Mouse (Mus musculus) limb, embryonic 15.5 days (tissue): ENCODE measurements around the gene Pigh. TPM values are rescaled to one million over a fixed set of nuclear protein-coding genes. Genes with fewer than 3 reads are reported as not detected.

ENCODE experiments used
- ATAC-seq: fragments of 200-750 bp; cut with Nextera tagmentation; 2 replicates; pipeline ENCODE4 v1.8.0; 2017; ENCODE audit warnings: low read depth, moderate TSS enrichment; ENCODE audit not compliant: insufficient number of reproducible peaks, low FRiP score, low TSS enrichment
- H3K27ac ChIP-seq: fragments of 300-500 bp; sonication (generic); 2 replicates; pipeline ENCODE4 v1.5.1; 2015; ENCODE audit warnings: moderate library complexity, mild to moderate bottlenecking, inconsistent platforms
- H3K27me3 ChIP-seq: fragments of 300-500 bp; sonication (generic); 2 replicates; pipeline ENCODE4 v1.6.1; 2015; ENCODE audit warnings: inconsistent platforms
- H3K36me3 ChIP-seq: fragments of 300-500 bp; sonication (generic); 2 replicates; pipeline ENCODE4 v1.6.1; 2015; ENCODE audit warnings: inconsistent platforms
- H3K4me1 ChIP-seq: fragments of 300-500 bp; sonication (generic); 2 replicates; pipeline ENCODE4 v1.6.1; 2015; ENCODE audit warnings: inconsistent platforms
- H3K4me2 ChIP-seq: fragments of 300-500 bp; sonication (generic); 2 replicates; pipeline ENCODE4 v1.6.1; 2015; ENCODE audit warnings: mild to moderate bottlenecking, inconsistent platforms
- H3K4me3 ChIP-seq: fragments of 300-500 bp; sonication (generic); 2 replicates; pipeline ENCODE4 v1.5.1; 2015; ENCODE audit warnings: mild to moderate bottlenecking, inconsistent platforms
- H3K9ac ChIP-seq: fragments of 300-500 bp; sonication (generic); 2 replicates; pipeline ENCODE4 v1.6.1; 2015; ENCODE audit warnings: inconsistent platforms
- H3K9me3 ChIP-seq: fragments of 300-500 bp; sonication (generic); 2 replicates; pipeline ENCODE4 v1.6.1; 2016; ENCODE audit warnings: inconsistent platforms
- WGBS: fragments of 180-500 bp; shearing (Covaris S2); methylation state at CpG from one replicate; pipeline ENCODE4 v1.1.7; 2015; 5-methylcytosine and 5-hydroxymethylcytosine counted together
- polyA plus RNA-seq: library from polyadenylated mRNA; unstranded; fragments of >200 nt; fragmentation: Nextera tagmentation; extraction: Ambion mirVana; gene quantifications from 2 replicates; pipeline ENCODE4 v1.2.1, GENCODE M21; 2015

Pigh gene
- polyA plus RNA-seq, 1 experiment from 2014 or later, result 36.1 TPM

DNA sequence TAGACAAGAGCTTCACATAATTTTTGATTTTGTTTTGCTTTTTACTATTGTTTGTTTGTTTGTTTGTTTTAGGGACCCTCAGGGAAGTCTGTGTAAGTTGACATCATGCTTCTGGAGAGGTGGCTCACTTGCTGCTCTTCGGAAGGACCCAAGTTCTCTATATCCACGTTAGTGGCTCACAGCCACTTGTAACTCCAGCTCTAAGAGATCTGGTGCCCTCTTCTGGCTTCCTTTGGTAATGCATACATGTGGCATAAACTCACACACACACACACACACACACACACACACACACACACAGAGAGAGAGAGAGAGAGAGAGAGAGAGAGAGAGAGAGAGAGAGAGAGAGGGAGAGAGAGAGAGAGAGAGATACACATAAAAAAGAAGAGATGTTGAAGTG lies 15.1 kb upstream of the Pigh start:
- Histone ChIP-seq H3K4me1 (no peaks in the 10 kb centered on the region), H3K27me3 (no peaks in the 10 kb centered on the region), H3K4me3 (no peak overlapping the region), H3K9me3 (no peaks in the 10 kb centered on the region; the same call in 1 of the 2 replicates), H3K36me3 (no peaks in the 10 kb centered on the region), H3K27ac (no peak overlapping the region), H3K4me2 (no peak overlapping the region), H3K9ac (no peak overlapping the region)
- ATAC-seq, result no peak
- 70% methylated on average over 2 of the region's 2 CpGs for WGBS

DNA sequence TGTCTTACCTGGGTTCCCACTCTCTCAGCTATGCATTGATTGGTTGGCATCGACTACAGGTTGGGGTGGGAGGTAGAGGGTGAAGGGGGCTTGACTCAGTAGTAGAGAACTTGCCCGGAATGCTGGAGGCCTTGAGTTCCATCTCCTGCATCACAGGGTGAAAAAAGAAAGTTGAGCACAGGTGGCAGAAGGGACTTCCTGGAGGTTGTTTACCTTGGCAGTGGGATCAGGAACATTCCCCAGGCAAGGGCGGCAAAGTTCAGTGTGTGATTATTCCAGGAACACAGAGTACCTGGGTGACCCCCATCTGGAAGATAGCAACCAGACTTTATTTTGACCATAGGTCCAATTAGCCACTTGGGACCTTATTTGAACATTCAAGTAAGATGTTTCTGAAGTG lies 14.3 kb upstream of the Pigh start:
- H3K4me2 ChIP-seq, result no peak overlapping the region
- no peaks in the 10 kb centered on the region; the same call in 1 of the 2 replicates for H3K9me3 ChIP-seq
- no peak for ATAC-seq
- no peaks in the 10 kb centered on the region for H3K27me3 ChIP-seq
- H3K9ac ChIP-seq, result no peak overlapping the region
- H3K4me1 ChIP-seq, result no peaks in the 10 kb centered on the region
- H3K36me3 ChIP-seq, result no peaks in the 10 kb centered on the region
- no peak overlapping the region for H3K27ac ChIP-seq
- 70% methylated on average over 3 of the region's 3 CpGs for WGBS
- H3K4me3 ChIP-seq, result no peak overlapping the region

DNA sequence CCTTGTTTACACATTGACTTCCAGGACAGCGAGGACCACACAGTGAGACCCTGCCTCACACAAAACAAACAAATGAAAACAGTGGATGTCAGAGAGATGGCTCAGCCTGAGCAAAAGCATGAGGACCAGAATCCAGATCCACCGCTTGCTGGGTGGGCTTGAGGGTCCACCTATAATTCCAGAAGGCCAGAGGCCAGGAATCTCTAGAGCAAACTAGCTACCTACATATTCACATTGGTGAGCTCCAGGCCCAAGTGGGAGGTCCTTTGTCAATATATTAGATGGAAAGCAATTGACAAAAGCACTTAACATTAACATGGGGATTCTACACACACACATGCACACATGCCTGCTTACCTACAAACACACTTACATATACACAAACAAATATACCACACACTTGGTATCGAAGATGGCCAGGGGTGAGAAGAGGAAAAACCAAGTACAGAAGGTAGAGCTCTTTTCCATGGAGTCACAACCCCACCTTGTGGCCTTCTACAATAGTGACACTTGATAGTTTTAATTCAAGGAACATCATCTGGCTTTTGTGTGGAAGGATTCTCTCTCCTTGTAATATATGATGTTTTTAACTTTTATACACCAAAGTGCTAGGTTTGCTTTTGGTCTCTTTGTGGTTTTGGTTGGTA lies 7.8 kb upstream of the Pigh start:
- H3K27me3 ChIP-seq, result no peaks in the 10 kb centered on the region

DNA sequence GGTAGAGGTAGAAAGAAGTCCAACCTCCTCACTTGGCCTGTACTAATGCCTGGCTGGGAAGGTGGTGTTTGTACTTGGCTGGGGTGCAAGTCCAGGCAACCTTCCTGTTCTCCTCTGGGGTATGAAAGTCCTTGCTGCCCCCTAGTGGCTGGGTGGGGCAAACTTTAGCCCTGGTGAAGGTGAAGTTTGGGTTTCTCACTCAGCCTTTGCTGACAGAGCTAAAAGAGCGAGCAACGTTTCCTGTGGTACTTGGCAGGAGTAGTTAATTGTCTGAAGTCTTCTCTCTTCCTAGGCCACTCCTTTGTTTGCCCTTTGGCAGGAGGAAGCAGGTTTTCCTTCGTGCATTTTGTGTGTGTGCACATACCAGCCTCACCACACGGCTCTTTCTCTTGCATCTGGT lies 3.1 kb upstream of the Pigh start:
- Histone ChIP-seq H3K27ac (no peak overlapping the region), H3K4me1 (0 out of 2 replicates have a peak, but pooled peaks cover 3% of the 10 kb centered on the region), H3K4me3 (no peak overlapping the region), H3K9ac (no peak overlapping the region), H3K36me3 (no peaks in the 10 kb centered on the region), H3K4me2 (no peak overlapping the region), H3K9me3 (no peaks in the 10 kb centered on the region), H3K27me3 (no peaks in the 10 kb centered on the region)
- ATAC-seq, result no peak
- WGBS, result 47% methylated on average over 4 of the region's 4 CpGs

More for the DNA sequence above, 7.8 kb upstream of the Pigh start:
- Histone ChIP-seq H3K9me3 (no peaks in the 10 kb centered on the region), H3K4me3 (no peak overlapping the region), H3K4me2 (no peak overlapping the region), H3K4me1 (no peaks in the 10 kb centered on the region), H3K27ac (no peak overlapping the region), H3K36me3 (no peaks in the 10 kb centered on the region), H3K9ac (no peak overlapping the region)
- no peak for ATAC-seq
- WGBS, result 64% methylated on average over 3 of the region's 3 CpGs

DNA sequence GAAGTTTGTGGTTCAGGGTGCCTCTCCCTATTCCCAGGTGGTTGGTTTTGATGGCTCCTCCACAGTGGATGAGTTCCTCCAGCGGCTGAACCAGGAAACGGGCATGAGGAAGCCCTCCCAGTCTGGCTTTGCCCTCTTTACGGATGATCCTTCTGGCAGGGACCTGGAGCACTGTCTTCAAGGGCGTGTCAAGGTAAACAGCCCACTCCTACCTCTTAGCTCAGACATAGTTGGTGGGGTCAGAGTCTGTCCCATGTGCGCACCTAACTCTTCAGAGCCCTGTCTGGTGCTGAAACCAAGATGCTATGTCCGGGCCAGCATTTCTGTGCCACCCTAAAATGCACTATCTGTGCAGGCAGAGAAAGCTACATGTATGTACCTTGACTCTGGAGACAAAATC lies 16.1 kb downstream of the Pigh start:
- no peaks in the 10 kb centered on the region for H3K9me3 ChIP-seq
- no peak overlapping the region for H3K27ac ChIP-seq
- WGBS, result 88% methylated on average over 6 of the region's 6 CpGs
- H3K4me3 ChIP-seq, result no peak overlapping the region
- H3K9ac ChIP-seq, result no peak overlapping the region
- H3K36me3 ChIP-seq, result peaks cover 71% of the 10 kb centered on the region
- ATAC-seq, result no peak
- no peaks in the 10 kb centered on the region for H3K4me1 ChIP-seq
- H3K4me2 ChIP-seq, result no peak overlapping the region
- H3K27me3 ChIP-seq, result no peaks in the 10 kb centered on the region

DNA sequence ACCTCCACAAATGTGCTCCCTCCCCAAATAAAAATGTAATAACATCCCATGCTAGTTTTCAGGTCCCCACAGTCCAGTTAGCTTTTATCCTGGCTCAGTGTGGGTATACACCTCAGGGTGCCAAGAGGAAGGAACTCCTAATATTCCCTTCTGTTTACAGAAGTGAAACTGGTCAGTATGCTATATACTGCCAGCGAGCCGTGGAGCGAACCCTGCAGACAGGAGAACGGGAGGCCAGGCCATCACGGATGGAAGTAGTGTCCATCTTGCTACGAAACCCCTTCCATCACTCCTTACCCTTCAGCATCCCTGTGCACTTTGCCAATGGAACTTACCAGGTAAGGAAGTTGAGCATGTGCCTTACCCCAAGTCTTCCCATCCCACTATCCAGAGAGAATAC lies 16.9 kb downstream of the Pigh start:
- Histone ChIP-seq H3K4me2 (no peak overlapping the region), H3K27ac (no peak overlapping the region), H3K36me3 (peaks cover 63% of the 10 kb centered on the region), H3K27me3 (no peaks in the 10 kb centered on the region), H3K9ac (no peak overlapping the region), H3K4me3 (no peak overlapping the region), H3K4me1 (no peaks in the 10 kb centered on the region), H3K9me3 (no peaks in the 10 kb centered on the region)
- ATAC-seq, result no peak
- 90% methylated on average over 6 of the region's 6 CpGs for WGBS

DNA sequence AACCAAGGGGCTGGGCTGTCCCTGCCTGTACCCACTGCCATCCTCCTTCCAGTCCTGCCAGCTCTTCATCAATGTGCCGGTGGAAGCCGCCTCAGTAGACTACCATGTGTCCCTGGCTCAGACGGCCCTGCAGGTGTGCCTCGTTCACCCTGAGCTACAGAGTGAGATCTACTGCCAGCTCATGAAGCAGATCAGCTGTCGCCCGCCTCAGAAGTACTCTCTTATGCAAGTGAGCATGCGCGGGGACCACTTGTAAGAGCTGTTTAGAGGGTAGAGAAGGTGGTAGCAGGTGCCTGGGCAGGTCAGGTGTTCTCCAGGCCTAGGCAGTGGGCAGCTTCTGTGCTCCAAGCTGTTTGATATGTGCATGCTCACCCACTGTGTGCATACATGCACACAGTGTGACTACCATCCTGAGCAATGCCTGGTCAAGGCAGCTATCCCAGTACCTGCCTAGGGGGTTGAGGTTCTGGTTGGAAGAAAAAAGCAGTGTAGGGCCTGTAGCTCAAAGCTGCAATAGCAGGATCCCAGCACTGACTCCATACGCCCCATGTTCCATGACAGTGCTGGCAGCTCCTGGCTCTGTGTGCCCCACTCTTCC lies 18.6 kb downstream of the Pigh start:
- H3K27ac ChIP-seq, result no peak overlapping the region
- no peak for ATAC-seq
- H3K9me3 ChIP-seq, result no peaks in the 10 kb centered on the region
- no peaks in the 10 kb centered on the region for H3K27me3 ChIP-seq
- H3K4me1 ChIP-seq, result no peaks in the 10 kb centered on the region
- no peak overlapping the region for H3K9ac ChIP-seq
- no peak overlapping the region for H3K4me2 ChIP-seq
- no peak overlapping the region for H3K4me3 ChIP-seq
- WGBS, result 84% methylated on average over 9 of the region's 9 CpGs
- H3K36me3 ChIP-seq, result peaks cover 50% of the 10 kb centered on the region

DNA sequence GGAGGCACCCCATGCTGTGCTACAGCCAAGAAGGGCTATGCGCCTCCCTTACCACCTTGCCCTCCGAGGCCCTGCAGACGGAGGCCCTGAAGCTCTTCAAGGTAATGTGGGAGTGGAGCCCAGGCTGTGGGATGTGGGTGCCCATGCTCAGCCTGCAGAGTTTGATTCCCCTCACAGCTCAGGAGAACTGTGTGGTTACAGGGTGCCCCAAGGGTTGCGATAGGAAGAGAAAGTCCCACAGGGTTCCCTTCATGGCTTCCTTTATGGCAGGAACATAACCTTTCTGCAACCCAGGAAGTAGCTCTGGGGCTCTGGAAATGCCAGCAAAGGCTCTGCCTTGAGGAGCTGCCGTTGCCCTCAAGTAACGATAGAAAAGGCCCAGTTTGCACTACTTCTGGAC lies 19.5 kb downstream of the Pigh start:
- no peak for ATAC-seq
- Histone ChIP-seq H3K4me3 (no peak overlapping the region), H3K9ac (no peak overlapping the region), H3K36me3 (peaks cover 48% of the 10 kb centered on the region), H3K4me1 (no peaks in the 10 kb centered on the region), H3K9me3 (no peaks in the 10 kb centered on the region), H3K4me2 (no peak overlapping the region), H3K27ac (no peak overlapping the region), H3K27me3 (no peaks in the 10 kb centered on the region)
- 79% methylated on average over 6 of the region's 6 CpGs for WGBS

DNA sequence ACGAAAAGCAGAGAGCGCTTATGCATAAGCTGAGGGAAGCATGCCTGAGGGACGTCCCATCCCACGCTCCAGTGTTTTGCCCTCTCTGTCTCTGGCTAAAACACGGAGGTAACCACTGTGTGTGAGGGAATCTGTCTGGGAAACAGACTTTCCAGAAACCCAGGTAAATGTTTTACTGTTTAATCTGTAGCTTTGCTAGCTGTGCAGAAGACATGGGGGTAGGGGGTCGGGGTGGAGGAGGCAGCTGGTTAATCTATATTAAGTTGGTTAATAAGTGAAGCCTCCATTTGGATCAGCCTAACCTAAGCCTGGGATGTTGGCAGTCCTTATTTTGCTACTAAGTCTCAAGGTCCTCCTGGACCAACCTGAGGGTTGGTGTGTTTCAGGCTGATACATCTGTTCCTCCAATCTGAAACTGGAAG lies 20.3 kb downstream of the Pigh start:
- ATAC-seq, result no peak
- peaks cover 44% of the 10 kb centered on the region for H3K36me3 ChIP-seq
- 88% methylated on average over 6 of the region's 6 CpGs for WGBS

DNA sequence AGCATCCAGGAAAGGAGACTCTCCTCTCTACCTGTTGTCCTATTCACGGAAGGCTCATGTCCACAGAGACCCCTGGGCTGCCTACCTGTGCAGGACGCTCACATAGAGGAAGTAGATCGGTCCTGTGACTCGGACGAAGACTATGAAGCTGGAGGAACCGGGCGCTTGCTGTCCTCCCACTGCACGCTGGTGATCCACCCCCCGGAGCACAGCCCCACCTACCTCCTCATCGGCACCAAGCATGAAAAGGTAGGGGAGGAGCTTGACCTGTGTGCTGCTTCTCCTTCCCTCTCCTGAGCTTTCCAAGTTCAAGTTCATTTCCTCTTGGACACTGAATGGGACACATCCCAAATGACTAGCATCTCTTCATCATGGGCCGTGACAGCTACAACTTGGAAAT lies 21.1 kb downstream of the Pigh start:
- Histone ChIP-seq H3K27me3 (no peaks in the 10 kb centered on the region), H3K27ac (no peak overlapping the region), H3K4me3 (no peak overlapping the region), H3K36me3 (peaks cover 44% of the 10 kb centered on the region), H3K4me1 (no peaks in the 10 kb centered on the region), H3K4me2 (no peak overlapping the region), H3K9me3 (no peaks in the 10 kb centered on the region), H3K9ac (no peak overlapping the region)
- 92% methylated on average over 11 of the region's 11 CpGs for WGBS
- no peak for ATAC-seq

More for the DNA sequence above, 20.3 kb downstream of the Pigh start:
- H3K4me2 ChIP-seq, result no peak overlapping the region
- H3K4me1 ChIP-seq, result no peaks in the 10 kb centered on the region
- H3K9me3 ChIP-seq, result no peaks in the 10 kb centered on the region
- no peak overlapping the region for H3K27ac ChIP-seq
- no peaks in the 10 kb centered on the region for H3K27me3 ChIP-seq
- H3K9ac ChIP-seq, result no peak overlapping the region
- no peak overlapping the region for H3K4me3 ChIP-seq

DNA sequence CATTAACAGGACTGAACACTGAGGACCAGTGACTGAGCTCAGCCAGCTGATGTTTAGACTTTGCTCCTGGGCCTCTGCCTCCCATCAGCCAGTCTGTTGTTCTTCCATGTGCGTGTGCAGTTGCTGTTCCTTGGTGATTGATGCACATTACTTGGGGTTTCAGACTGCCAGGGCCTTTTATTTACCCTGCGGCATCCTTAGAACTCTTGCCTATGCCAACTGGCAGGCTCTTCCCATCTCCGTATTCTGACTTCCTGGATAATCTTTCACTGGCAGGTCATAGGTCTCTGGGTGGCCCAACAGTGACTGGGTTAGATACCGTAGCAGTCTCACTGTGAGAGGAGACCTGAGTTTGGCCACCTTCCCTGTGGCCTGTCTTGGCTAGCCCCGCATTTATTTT lies 21.9 kb downstream of the Pigh start:
- no peak for ATAC-seq
- Histone ChIP-seq H3K36me3 (peaks cover 36% of the 10 kb centered on the region; the same call in 1 of the 2 replicates), H3K27ac (no peak overlapping the region), H3K4me2 (no peak overlapping the region), H3K9me3 (no peaks in the 10 kb centered on the region), H3K4me3 (no peak overlapping the region), H3K9ac (no peak overlapping the region), H3K27me3 (no peaks in the 10 kb centered on the region), H3K4me1 (no peaks in the 10 kb centered on the region)
- WGBS, result 91% methylated on average over 5 of the region's 5 CpGs

DNA sequence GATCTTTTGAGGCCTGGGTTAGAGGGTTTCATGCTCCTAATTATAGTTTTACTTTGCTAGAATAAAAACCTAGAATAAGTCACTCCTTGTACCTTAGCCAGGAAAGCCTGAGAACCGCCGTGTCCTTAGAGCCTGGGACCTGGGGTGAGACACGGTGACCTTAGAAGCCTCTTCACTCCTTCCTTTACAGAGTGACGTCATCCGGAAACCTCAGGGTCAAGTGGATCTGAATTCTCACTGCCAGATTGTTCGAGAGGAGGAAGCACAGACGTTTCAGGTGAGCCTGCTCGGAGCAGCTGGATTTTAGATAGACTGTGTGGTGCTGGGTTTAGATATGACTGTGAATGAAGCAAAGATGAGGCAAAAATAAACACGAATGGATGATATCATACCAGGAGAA lies 23.0 kb downstream of the Pigh start:
- Histone ChIP-seq H3K9ac (no peak overlapping the region), H3K4me1 (no peaks in the 10 kb centered on the region), H3K4me3 (no peak overlapping the region), H3K36me3 (peaks cover 35% of the 10 kb centered on the region; the same call in 1 of the 2 replicates), H3K27ac (no peak overlapping the region), H3K9me3 (no peaks in the 10 kb centered on the region), H3K4me2 (no peak overlapping the region), H3K27me3 (no peaks in the 10 kb centered on the region)
- 84% methylated on average over 9 of the region's 9 CpGs for WGBS
- ATAC-seq, result no peak
